Mouse (Mus musculus) naive thymus-derived CD4-positive, alpha-beta T cell, adult 2 months (primary cell): Measurements from ENCODE around the gene Alpl.

Experiments
- DNase-seq: peaks from one replicate; pipeline ENCODE4 v3.0.0-alpha.2; 2011; ENCODE audit warnings: low read depth

The Alpl gene

DNA sequence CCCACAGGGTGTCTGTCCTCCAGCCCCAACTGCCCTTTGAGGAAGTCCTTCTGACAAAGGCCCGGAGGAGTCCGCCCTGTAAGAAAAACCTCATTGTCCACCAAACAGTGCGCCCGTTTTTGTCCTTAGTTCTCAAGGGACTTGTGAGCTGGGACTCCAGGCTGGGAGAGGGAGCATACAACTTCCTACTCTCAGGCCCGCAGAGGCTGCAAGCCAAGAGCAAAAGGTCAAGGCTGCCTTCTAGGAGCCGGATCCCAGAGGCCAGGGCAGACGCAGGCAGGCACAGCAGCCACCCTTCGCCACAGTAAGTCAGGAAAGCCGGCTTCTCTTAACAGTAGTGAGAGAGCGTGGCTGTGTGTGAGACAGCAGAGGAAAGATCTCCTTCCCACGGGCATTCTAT is 4.1 kb upstream of the Alpl start:
- no peak for DNase-seq

DNA sequence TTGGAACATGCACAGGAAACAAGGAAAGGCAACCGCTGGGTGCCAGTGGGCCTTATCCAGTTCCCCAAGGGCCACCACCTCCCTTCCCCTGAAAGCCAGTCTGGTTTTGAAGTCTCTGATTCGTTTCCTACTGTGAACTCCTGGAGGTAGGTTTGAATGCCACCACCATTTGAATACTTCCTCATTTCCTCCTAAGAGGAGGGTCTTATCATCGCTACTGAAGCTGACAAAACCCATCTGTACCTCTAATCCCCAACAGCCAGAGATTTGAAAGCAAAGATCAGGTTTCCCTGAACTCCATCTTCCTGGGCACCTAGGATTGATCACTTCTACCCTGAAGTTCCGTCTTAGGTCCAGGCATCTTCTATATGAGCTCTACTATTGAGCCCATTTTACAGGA is 854 bp upstream of the Alpl start:
- no peak for DNase-seq

GRCm38 (mm10) chr4:137794178-137794900 is 1.8 kb downstream of the Alpl start:
- no peak for DNase-seq

DNA sequence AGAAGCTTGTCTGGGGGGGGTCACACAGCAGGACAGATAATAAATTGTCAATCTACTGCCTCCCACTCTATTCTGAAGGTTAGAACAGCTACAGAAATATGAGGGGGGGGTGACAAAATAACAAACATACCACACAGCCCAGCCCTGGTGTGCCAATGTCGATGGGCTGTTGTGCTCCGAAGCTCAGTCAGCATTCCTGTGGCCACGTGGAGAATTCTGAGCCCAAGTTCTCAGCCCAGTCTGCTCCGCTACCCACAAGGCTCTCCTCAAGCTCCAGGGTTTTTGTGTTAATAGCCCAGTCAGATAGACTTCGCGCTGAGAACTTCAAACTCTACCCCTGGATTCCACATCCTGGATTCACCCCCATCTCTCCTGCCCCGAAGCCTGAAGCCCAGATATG is 2.6 kb downstream of the Alpl start:
- no peak for DNase-seq

DNA sequence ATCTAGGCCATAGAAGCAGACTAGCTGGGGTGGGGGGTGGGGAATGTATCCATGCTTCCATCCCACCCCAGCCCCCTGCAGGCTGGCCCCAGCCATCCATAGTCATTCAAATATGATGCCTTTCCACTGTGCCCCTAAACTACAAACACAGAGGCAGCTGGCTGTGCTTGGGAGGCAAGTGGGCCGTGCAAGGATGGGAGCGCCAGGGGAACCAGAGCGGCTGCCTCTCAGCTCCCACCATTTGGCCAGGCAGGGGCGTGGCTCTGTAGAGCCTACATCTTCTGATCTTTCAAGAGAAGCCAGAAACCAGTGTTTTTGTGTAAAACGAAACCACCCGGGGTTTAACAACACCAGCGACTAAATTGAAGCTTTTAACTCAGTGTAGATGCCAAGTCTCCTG is 4.7 kb downstream of the Alpl start:
- DNase-seq = no peak

- DNase-seq = no peak
These were observed 5.2 kb downstream of the Alpl start for GRCm38 (mm10) chr4:137790981-137791380.

DNA sequence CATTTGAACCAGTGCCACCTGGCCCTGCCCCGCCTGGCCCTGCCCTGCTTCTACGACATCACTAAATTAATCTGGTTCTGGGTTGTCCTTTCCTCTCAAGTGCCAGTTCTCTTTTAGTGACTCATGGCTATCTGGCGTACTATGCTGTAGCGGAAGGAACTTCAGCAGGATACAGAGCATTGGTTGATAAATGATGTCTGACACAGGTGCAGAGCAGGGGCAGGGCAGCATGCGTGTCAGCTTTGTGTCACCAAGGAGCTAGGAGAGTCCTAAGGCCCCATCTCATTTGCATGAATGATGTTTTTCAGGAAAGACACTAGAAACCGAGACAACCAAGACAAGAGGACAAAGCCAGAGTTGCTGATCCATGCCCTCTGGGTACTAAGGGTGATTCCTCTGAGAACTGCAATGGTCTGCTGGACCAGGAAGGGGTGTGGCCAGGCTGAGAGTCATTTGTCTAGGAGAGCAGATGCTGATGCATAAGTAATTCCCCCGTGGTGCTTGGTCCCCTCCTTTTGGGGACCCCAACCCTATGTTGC is 7.6 kb downstream of the Alpl start:
- no peak for DNase-seq

DNA sequence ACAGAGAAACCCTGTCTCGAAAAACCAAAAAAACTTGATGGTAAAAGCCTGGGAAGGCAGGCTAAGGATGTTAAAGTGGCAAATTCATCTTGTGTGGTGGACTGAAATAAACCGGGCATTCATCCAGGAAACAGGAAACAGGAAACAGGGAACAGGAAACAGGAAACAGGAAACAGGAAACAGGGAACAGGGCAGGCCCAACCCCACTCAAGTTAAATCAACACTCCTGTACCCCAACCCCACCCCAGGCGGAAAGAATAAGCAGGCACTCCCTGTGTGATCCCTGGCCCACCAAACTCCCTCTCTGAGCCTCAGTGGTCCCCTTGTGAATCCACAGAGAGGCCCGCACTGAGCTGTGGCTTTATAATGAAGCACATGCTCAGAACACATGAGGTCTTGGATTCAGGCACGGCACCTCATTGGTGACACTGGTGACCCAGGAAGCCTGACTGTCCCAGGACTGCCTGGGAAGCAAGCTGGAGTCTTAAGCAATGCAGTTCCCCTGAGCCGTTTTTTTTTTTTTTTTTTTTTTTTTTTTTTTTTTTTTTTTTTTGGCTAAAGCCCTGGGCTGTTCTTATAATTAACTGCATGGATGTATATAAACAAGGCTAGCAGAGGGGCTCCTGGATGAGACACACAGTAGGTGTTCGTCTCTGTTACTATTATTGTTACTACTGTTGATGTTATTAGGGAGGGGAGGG is 8.4 kb downstream of the Alpl start:
- no peak for DNase-seq

GRCm38 (mm10) chr4:137786488-137786887 is 9.7 kb downstream of the Alpl start:
- no peak for DNase-seq

DNA sequence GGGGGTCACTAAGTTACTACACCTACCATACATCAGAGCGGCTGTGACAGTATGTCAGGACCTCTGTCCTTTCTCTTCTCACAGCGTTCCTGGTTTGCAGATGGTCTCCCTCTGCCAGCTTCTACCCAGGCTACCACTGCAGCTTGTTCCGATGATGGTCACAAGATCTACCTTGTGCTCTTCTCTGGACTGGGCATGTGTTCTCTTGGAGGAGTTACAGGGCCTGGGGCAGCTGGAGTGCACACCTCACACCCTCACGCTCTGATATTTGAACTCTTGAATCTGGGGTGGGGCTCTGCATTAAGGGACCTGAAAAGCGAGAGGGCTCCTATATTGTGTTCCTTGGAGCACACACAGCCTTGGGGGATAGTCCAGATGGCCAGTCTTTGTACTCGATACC is 10.9 kb downstream of the Alpl start:
- DNase-seq = no peak

- no peak for DNase-seq
These were observed 11.4 kb downstream of the Alpl start for GRCm38 (mm10) chr4:137784741-137785140.

DNA sequence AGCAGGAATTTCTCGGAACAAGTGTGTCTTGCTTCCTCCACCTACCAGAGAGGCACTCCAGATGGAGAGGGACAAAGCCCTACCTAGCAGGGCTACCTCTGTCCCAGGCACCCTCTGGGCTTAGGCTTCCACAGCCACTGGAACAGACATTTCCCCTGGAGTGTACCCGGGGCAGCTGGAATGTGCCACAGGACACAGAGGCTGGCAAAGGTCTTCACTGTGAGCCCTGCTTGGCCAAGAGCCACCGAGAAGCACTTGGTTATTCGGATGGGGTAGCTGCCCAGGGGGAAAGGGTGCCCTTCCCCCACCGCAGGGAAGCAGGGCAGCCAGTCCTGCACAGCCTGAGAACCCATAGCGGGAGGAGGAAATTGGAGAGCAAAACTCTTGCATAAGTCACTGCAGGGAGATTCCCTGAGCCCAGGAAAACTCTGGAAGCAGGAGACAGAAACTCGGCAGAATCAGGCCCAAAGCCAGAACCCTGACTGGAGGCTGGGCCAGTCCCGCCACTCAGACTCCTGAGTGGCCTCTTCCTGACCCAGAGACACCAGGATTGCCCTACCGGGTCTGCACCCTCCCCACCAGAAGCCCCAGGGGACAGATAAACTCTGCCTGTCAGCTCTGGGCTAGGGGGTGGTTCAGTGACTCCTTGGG is 12.5 kb downstream of the Alpl start:
- no peak for DNase-seq

- no peak for DNase-seq
These were observed 14.2 kb downstream of the Alpl start for GRCm38 (mm10) chr4:137781949-137782348.

DNA sequence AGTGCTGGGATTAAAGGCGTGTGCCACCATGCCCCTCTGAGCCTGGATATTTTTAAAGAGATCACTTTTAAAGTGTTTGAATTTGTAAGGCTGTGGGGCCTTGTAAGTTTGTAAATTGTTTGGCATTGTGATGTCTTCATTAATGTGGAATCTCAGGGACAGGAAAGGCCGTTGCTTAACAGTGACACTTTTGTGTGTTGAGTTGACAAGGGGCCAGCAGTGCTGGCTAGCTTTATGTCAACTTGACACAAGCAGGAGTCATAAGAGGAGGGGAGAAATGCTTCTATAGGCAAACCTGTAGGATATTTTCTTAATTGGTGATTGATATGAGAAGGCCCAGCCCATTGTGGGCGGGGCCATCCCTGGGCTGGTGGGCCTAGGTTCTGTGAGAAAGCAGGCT is 15.2 kb downstream of the Alpl start:
- no peak for DNase-seq

DNA sequence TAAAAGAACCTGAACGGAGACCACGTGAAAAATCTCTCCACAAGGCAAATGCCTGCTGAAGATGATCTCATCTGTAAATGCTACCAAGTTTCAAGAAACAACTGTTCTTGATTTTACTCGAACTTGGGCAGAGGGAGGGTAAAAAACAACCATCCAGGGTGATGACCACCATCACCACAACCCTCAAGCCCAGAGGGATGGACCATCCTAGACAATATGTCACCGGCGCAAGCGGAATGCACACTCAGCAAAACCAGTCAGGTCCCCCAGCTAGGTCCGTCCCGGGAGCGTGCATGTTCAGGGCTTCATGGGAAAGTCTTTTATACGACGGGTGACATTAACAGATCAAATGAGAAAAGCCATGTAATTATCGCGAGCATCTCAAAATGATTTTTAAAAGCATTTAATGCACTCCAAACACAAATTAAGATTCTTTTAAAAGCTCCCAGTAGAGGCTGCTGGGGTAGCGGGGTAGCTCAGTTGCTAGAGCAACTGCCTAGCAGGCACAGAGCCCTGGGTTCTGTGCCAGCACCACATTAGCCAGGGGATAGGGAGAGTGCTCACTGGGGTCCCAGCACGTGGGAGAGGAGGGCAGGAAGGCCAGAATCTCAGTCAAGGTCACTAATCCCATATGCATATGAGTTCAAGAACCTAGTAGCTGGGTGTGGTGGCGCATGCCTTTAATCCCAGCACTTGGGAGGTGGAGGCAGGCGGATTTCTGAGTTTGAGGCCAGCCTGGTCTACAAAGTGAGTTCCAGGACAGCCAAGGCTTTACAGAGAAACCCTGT is 17.6 kb downstream of the Alpl start:
- DNase-seq = no peak

GRCm38 (mm10) chr4:137777866-137778265 is 18.3 kb downstream of the Alpl start:
- no peak for DNase-seq

DNA sequence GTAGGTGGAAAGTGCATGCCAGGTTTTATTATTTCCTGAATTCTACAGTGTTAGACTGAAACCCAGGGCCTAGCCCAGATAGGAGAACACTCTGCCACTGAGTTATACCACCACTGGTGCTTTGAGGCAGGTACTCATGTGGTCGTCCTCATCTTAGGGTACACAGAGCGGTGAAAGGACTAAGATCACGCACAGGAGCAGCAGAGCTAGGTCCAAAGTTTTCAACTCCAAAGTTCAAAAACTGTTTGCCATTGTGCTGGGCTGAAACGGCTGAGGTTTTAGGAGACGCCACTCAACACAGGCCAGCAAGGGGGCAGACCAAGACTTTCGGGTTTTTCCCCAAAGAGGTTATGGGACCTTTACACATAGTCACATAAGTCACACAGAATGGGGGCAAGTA is 21.7 kb downstream of the Alpl start:
- no peak for DNase-seq

GRCm38 (mm10) chr4:137774013-137774412 is 22.2 kb downstream of the Alpl start:
- DNase-seq = no peak

- DNase-seq = no peak
These were observed 22.8 kb downstream of the Alpl start for GRCm38 (mm10) chr4:137773369-137773899.

DNA sequence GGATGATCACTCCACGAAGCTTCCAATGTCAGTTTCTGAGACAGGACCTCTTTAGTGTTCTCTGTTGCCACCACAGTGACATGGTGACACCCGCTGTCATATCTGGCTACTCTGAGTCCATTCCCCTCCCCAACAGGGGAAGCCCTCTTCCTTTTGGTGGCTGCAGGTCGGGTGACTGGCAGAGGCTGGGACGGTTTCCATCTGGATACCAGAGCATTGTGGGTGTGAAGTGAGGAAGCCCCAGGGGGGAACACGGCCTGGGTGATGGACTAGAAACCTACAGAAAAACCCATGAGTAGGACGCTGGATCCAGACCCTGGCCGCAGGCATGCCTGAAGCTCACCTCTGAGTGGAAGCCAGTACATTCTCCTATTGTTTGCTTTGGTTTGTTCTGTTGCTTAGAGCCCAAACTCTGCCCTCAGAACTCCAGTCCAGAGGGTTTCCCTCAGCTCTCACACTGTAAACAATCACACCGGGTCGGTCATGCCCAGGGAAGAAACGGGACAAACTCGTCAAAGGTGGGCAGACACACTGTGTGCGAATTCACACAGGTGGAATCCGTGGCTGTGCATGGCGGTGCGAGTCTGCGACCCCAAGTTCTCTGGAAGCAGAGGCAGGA is 23.6 kb downstream of the Alpl start:
- no peak for DNase-seq

DNA sequence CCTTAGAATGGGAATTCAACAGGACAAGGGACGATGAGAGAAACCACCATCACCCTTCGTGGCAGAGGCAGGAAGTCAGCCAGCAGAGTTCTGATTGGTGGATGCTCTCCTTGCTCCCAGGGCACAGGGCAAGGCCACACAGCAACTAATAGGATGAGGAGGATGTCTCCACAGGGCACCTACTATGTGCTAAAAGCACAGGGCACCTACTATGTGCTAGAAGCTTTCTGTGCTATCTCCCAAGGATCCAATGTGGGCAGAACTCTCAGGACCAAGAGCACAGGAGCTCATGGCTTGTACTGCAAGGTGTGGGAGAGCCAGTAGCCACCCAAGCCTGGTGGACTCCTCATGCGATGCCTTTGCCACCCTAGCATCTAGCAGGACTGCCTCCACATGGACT is 24.4 kb downstream of the Alpl start:
- DNase-seq = no peak
